ENCODE assay signal across 10 mouse cellular contexts in the genomic region with DNA sequence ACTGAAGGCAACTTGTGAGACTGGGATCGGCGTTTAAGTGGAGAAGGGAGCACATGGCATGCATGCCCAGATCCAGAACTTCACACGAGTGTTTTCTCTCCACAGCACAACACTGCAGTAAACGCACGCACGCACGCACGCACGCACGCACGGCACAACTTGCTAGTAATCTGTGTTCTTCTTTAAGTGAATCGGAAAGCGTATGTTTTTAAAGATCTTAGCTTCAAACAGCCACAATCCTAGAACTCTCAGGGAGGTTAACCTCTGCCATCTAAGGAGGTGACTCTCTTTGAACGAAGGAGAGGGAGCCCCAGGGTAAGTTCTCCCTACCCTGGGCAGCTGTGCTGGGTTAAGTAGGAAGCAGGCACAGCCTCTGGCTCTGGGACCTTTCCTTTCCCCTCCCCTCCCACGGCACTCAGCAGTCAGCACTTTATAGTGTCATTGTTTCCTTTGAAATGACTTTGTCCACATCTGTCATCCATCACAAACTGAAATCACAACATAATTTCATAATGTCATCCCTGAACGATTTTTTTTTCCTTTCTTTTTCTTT.
A peak's percentile ranks its signal among the peaks of the same experiment; 100 is the strongest.
DNase-seq lines count a peak whose midpoint lies in the region; ATAC-seq and TF ChIP-seq lines count a peak whose summit lies in the region.
"Had no signal": no experiment of that assay in that cellular context is flagged by ENCODE, and none has a peak within 500 bp of the region (broad histone marks: within the 10 kb centered on the region; RNA-seq: fewer than 3 reads in every experiment).

No protein-coding gene starts in this region.

- no peaks in the 10 kb centered on the region for H3K9me3 ChIP-seq in intestine, embryonic 14.5 days (ENCODE audit: control insufficient read depth, low read length)
- no peaks in the 10 kb centered on the region for H3K9me3 ChIP-seq in intestine, postnatal 0 days (ENCODE audit: control insufficient read depth)
- no peaks in the 10 kb centered on the region for H3K9me3 ChIP-seq in embryonic facial prominence, embryonic 11.5 days (replicated peaks; ENCODE audit: control insufficient read depth, low read length)
- H3K9me3 ChIP-seq in midbrain, embryonic 11.5 days (ENCODE audit: control insufficient read depth, low read length), result no peaks in the 10 kb centered on the region

- TF ChIP-seq CTCF in intestine, postnatal 0 days (IDR thresholded peaks at IDR 0.05; ENCODE audit: low read depth), result no peak

- no peaks in the 10 kb centered on the region for H3K36me3 ChIP-seq in intestine, embryonic 14.5 days (ENCODE audit: control insufficient read depth, insufficient read depth, low read length)
- H3K36me3 ChIP-seq in intestine, postnatal 0 days (ENCODE audit: control insufficient read depth, insufficient read depth), result no peaks in the 10 kb centered on the region; the same call in 1 of the 2 replicates
- H3K36me3 ChIP-seq in embryonic facial prominence, embryonic 11.5 days (replicated peaks; ENCODE audit: control insufficient read depth, insufficient read depth, low read depth, low read length), result no peaks in the 10 kb centered on the region
- no peaks in the 10 kb centered on the region for H3K36me3 ChIP-seq in midbrain, embryonic 11.5 days (ENCODE audit: control insufficient read depth, insufficient read depth, low read length)
- H3K36me3 ChIP-seq: G1E had no signal

- no peak for DNase-seq in intestine, embryonic 14.5 days (ENCODE audit: low spot score)
- peak; percentile 47 for DNase-seq in embryonic facial prominence, embryonic 11.5 days (ENCODE audit: low spot score)
- DNase-seq in midbrain, embryonic 11.5 days (ENCODE audit: low spot score, missing footprints), result peak; percentile 95
- no peak for DNase-seq in cerebellum, adult 11 months
- no peak for DNase-seq in urinary bladder, adult 18-20 months (ENCODE audit: low spot score in 2 of 2)
- DNase-seq in right cerebral cortex, postnatal 10 days (ENCODE audit: low spot score in 2 of 2), result no peak

- no peak overlapping the region for H3K9ac ChIP-seq in intestine, embryonic 14.5 days (ENCODE audit: low read length)
- H3K9ac ChIP-seq in intestine, postnatal 0 days (ENCODE audit: low read depth, low read length), result no peak overlapping the region
- no peak overlapping the region; the same call in 1 of the 2 replicates for H3K9ac ChIP-seq in embryonic facial prominence, embryonic 11.5 days (replicated peaks; ENCODE audit: low read length)
- no peak overlapping the region for H3K9ac ChIP-seq in midbrain, embryonic 11.5 days (ENCODE audit: low read length)

- no peak overlapping the region for H3K27ac ChIP-seq in intestine, embryonic 14.5 days (ENCODE audit: low read depth)
- no peak overlapping the region for H3K27ac ChIP-seq in intestine, postnatal 0 days (ENCODE audit: low read depth, low read length)
- no peak overlapping the region for H3K27ac ChIP-seq in embryonic facial prominence, embryonic 11.5 days (replicated peaks; ENCODE audit: low read depth, low read length)
- peak overlapping the region; percentile 28 for H3K27ac ChIP-seq in midbrain, embryonic 11.5 days (ENCODE audit: low read depth, low read length)

- peak overlapping the region; percentile 22 for H3K4me2 ChIP-seq in intestine, embryonic 14.5 days (ENCODE audit: low read length)
- no peak overlapping the region for H3K4me2 ChIP-seq in intestine, postnatal 0 days (replicated peaks; ENCODE audit: low read depth)
- H3K4me2 ChIP-seq in embryonic facial prominence, embryonic 11.5 days (ENCODE audit: low read depth, low read length), result no peak overlapping the region; the same call in 1 of the 2 replicates
- 0 out of 2 replicates have a peak overlapping the region, but pooled peaks have one; percentile 3 for H3K4me2 ChIP-seq in midbrain, embryonic 11.5 days

- no peak for ATAC-seq in intestine, embryonic 14.5 days (replicated peaks; ENCODE audit: low FRiP score, low TSS enrichment, low read depth)
- no peak for ATAC-seq in intestine, postnatal 0 days
- no peak for ATAC-seq in embryonic facial prominence, embryonic 11.5 days (replicated peaks; ENCODE audit: insufficient number of reproducible peaks, low FRiP score, low TSS enrichment, low read depth)
- peak; percentile 59 for ATAC-seq in granulocyte monocyte progenitor cell, adult 5-6 weeks (replicated peaks; ENCODE audit: poor library complexity, severe bottlenecking)
- ATAC-seq in midbrain, embryonic 11.5 days (ENCODE audit: low FRiP score), result 0 out of 2 replicates have a peak, but pooled peaks have one; percentile 19

- no peak overlapping the region for H3K4me3 ChIP-seq in intestine, embryonic 14.5 days (ENCODE audit: low read depth, low read length)
- H3K4me3 ChIP-seq in intestine, postnatal 0 days (ENCODE audit: low read depth, low read length), result no peak overlapping the region
- H3K4me3 ChIP-seq in embryonic facial prominence, embryonic 11.5 days (ENCODE audit: low read depth, low read length), result no peak overlapping the region
- no peak overlapping the region for H3K4me3 ChIP-seq in midbrain, embryonic 11.5 days (ENCODE audit: low read depth, low read length)
- H3K4me3 ChIP-seq: megakaryocyte, embryonic 14.5 days had no signal

- H3K4me1 ChIP-seq in intestine, embryonic 14.5 days (replicated peaks; ENCODE audit: control insufficient read depth, insufficient read depth, low read length), result peaks cover 49% of the 10 kb centered on the region
- H3K4me1 ChIP-seq in intestine, postnatal 0 days (replicated peaks; ENCODE audit: control insufficient read depth, insufficient read depth, low read length), result 0 out of 2 replicates have a peak, but pooled peaks cover 3% of the 10 kb centered on the region
- peaks cover 3% of the 10 kb centered on the region; the same call in 1 of the 2 replicates for H3K4me1 ChIP-seq in embryonic facial prominence, embryonic 11.5 days (ENCODE audit: control insufficient read depth, insufficient read depth, low read length)
- H3K4me1 ChIP-seq in midbrain, embryonic 11.5 days (ENCODE audit: control insufficient read depth, insufficient read depth, low read length), result peaks cover 45% of the 10 kb centered on the region
- H3K4me1 ChIP-seq: megakaryocyte, embryonic 14.5 days had no signal

- H3K27me3 ChIP-seq in intestine, embryonic 14.5 days (replicated peaks; ENCODE audit: control insufficient read depth, insufficient read depth, low read length), result no peaks in the 10 kb centered on the region
- no peaks in the 10 kb centered on the region for H3K27me3 ChIP-seq in intestine, postnatal 0 days (replicated peaks; ENCODE audit: control insufficient read depth, insufficient read depth, low read length)
- no peaks in the 10 kb centered on the region for H3K27me3 ChIP-seq in embryonic facial prominence, embryonic 11.5 days (ENCODE audit: control insufficient read depth, insufficient read depth, low read length)
- no peaks in the 10 kb centered on the region for H3K27me3 ChIP-seq in midbrain, embryonic 11.5 days (ENCODE audit: control insufficient read depth, insufficient read depth, low read length)
- H3K27me3 ChIP-seq: megakaryocyte, embryonic 14.5 days had no signal

- 37% methylated on average over 16 of the region's 16 CpGs for WGBS in intestine, embryonic 14.5 days
- WGBS in intestine, postnatal 0 days, result 55% methylated on average over 16 of the region's 16 CpGs
- 34% methylated on average over 16 of the region's 16 CpGs for WGBS in embryonic facial prominence, embryonic 11.5 days
- WGBS in midbrain, embryonic 11.5 days, result 51% methylated on average over 16 of the region's 16 CpGs

Comparison
In these comparisons a context has a peak if more than half of its experiments do, and no peak if none do; other contexts are left out.
1. H3K4me2 ChIP-seq: peak in intestine, embryonic 14.5 days (single experiment) and midbrain, embryonic 11.5 days (single experiment); none in intestine, postnatal 0 days (single experiment) and embryonic facial prominence, embryonic 11.5 days (single experiment).
2. ATAC-seq: peak in granulocyte monocyte progenitor cell, adult 5-6 weeks (single experiment) and midbrain, embryonic 11.5 days (single experiment); none in intestine, embryonic 14.5 days (single experiment), intestine, postnatal 0 days (single experiment) and embryonic facial prominence, embryonic 11.5 days (single experiment).
3. DNase-seq: peak in embryonic facial prominence, embryonic 11.5 days (single experiment) and midbrain, embryonic 11.5 days (single experiment); none in intestine, embryonic 14.5 days (single experiment), cerebellum, adult 11 months (single experiment), urinary bladder, adult 18-20 months (0 of 2) and right cerebral cortex, postnatal 10 days (0 of 2).